Mouse (Mus musculus) liver, postnatal 0 days (tissue): ENCODE data around the gene Mpst.

Experiments
- CTCF ChIP-seq: sonication (generic); IDR thresholded peaks from 2 replicates; pipeline ENCODE4 v1.5.1; 2016; ENCODE audit warnings: antibody characterized with exemption, low read depth
- EP300 ChIP-seq: IDR thresholded peaks from 2 replicates; pipeline ENCODE4 v1.6.1; 2016; ENCODE audit warnings: antibody characterized with exemption, low read depth, mild to moderate bottlenecking

DNA sequence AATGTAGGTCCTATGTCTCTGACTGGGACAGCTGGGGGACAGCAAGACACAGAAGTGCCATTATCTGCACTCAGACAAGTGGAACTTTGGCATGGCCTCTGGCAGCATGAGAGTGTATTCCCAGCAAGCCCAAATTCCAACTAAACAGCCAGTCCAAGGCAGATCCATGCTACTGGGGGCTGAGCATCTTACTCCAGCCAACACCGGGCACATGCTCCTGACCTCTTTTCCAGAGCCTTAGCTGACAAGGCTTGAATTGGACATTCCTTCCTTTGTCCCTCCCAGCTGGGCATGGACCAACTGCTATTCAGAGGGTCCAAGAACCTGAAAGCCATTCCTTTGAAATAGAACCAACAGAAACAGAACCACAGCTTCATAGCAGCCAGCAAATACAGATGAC is 36.6 kb upstream of the Mpst start:
- TF ChIP-seq CTCF (no peak), EP300 (no peak)
